Mouse (Mus musculus) spleen, postnatal 10 days (tissue): ENCODE results near the gene Ddx25.

Source experiments
- DNase-seq, 2 experiments: peaks; one replicate each; pipeline ENCODE4 v3.0.0; 2021 to 2022; ENCODE audit warnings: low spot score in 2 of 2

Gene Ddx25

GRCm38 (mm10) chr9:35493733-35494092 lies 64.6 kb downstream of the Ddx25 start:
- no peak for DNase-seq

DNA sequence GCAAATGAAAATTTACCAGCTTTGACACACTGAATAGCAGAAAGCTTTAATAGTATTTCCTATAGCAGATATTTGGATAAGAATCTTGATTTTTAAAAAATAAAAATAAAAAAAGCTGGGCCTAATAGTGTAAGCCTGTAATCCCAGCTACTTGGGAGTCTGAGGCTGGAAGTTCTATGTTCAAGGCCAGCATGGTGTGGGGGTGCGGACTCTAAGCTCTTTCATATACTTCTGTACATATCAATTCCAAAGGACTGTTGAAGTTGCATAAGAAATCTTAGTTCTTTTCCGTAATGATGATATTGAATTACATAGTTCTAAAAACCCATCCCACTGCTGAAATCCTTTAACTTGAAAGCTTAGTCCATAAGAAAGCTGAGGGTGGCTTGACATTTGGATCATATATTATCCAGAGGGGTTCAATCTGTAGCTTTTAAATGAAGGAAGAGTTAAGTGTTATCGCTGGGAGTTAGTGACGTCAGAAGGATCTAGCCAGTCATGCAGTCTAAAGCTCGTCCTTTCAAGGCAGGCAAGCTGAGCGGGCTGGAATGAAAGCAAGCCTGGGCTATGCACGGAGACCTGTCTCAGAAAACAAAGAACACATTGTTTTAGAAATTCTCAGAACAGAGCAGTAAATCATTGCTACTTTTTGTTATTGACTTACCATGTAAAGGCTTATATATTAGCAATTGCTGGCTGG lies 65.1 kb downstream of the Ddx25 start:
- no peak for DNase-seq

GRCm38 (mm10) chr9:35491109-35491866 lies 67.0 kb downstream of the Ddx25 start:
- DNase-seq: no peak

DNA sequence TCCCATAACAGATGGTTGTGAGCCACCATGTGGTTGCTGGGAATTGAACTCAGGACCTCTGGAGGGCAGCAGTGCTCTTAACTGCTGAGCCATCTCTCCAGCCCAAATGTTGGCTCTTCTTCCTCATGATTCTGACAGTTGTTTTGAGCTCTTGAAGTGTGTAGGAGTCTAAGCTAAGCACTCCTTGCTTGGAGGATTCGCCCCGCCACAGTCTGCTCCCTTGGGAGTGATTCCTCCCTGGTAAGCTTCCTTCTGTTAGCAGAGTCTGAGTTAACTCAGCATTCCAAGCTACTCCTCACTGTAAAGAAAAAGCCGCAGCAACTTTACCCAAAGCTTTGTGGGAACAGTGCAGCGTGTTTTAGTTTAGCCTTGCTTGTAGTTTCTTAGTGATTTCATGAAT lies 69.8 kb downstream of the Ddx25 start:
- no peak for DNase-seq
